Mouse (Mus musculus): ENCODE results near the gene Wsb1. TPM values are rescaled to one million over a fixed set of nuclear protein-coding genes. Genes with fewer than 3 reads are reported as not detected.
"Not testable (repeated sequence)": the region's sequence is repeated elsewhere in the genome, so short reads cannot be mapped to it uniquely, and the experiment has no call there.

The Wsb1 gene
- total RNA-seq (2021) = 10 to 100 TPM; 54.0 to 84.7 TPM

DNA sequence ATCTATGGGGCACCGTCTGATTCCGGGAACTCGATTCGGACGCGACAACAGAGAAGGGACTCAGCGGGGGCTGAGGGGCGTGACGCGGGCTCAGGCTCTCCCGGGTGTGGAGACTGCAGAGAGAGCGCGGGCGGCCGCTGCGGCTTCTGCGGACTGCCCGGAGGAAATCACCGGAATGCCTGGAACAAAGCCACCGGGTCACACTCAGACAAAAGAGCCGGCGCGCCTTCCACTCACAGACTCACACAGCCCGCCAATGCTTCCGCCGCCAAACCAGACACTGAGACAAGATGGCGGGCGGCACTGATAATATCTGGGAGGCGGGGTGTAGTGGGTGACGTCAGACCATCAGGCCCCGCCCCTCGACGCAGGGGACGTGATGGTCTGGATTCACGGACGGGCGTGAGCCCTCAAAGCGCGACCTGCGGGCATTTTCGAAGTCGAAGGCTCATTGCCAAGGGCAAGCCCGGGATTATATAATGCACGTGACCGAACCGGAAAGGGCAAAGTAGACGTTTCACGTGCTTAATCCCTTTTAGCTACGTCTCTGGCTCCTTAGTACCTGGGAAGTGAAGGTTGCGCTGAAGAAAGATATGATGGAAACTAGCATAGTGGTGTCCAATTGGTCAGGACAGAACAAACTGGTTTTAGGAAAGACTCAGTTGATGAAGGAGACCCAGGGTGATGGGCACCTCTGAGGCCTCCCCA lies at the start of gene Wsb1:
Gene Wsb1, minus strand, starts transcription at position 281 of the 708 bp plus-strand sequence.
- DNase-seq (ENCODE audit: low spot score in 2 of 2) = peak; percentile 91 to 93
- intact Hi-C loops (cut with DNase I) = loop anchor here (5.0 kb wide), 2 partner anchors 38 to 83 kb away; partner anchors contain the start of gene Nf1

DNA sequence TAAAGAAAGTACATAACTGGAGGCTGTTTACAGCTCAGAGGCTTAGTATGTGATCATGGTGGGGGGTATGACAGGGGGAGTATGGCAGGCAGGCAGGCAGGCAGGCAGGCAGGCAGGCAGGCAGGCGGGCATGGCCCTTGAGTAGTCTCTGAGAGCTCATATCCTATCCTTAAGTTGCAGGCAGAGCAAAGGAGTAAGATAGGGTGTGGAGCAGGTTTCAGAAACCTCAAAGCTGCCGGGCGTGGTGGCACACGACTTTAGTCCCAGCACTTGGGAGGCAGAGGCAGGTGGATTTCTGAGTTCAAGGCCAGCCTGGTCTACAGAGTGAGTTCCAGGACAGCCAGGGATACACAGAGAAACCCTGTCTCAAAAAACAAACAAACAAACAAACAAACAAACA lies 49.8 kb upstream of the Wsb1 start:
- intact Hi-C loops (cut with DNase I) = not testable (repeated sequence)

DNA sequence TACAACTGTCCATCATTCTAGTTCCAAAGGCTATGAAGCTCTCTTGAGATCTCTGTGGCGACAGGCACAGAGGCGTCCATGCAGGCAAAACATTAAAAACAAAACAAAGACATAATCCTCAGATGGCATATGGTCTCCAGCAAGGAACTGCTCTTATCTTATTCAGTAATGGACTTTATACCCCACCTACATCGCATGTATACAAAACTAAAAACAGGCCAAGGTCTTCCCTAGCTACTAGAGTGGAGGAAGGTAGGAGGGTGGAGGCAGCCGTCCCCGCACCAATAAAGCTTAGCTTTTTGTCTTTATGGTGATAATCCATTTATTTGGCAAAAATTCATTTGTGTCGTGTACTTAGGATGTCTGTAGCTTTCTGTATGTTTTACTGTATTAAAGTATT lies 48.6 kb upstream of the Wsb1 start:
- intact Hi-C loops (cut with DNase I) = no loop called here

More for the DNA sequence above, 49.8 kb upstream of the Wsb1 start:
- not testable (repeated sequence) for DNase-seq (ENCODE audit: low spot score in 2 of 2)

DNA sequence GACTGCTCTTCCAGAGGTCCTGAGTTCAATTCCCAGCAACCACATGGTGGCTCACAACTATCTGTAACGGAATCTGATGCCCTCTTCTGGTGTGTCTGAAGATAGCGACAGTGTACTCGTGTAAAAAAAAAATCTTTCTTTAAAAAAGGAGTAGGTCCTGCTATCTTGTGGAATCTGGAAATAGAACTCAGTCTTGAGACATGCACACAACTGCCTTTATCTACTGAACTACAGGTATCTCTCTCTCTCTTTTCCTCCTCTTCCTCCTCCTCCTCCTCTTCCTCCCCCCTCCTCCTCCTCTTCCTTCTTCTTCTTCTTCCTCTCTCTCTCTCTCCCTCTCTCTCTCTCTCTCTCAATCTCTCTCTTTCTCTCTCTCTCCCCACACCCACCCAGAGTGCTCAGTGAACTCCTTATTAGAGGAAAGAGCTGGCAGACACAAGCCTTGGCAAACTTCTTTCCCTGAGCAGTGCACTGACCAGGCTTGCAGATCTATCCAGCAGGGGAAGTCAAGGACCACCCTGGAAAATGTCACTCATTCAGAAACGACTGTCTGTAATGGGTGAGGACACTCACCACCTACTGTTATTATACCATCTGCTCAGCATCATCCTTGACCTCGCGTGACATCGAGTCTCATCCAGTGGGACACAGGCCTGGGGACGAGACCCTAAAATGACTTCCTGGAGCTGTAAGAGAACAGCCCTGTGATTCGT lies 45.4 kb upstream of the Wsb1 start:
- intact Hi-C loops (cut with DNase I) = loop anchor here (5.0 to 10.0 kb wide), 2 partner anchors 97 to 335 kb away; no protein-coding TSS in a partner anchor
- DNase-seq (ENCODE audit: low spot score in 2 of 2) = no peak

More for the DNA sequence above, 48.6 kb upstream of the Wsb1 start:
- DNase-seq (ENCODE audit: low spot score in 2 of 2) = no peak

DNA sequence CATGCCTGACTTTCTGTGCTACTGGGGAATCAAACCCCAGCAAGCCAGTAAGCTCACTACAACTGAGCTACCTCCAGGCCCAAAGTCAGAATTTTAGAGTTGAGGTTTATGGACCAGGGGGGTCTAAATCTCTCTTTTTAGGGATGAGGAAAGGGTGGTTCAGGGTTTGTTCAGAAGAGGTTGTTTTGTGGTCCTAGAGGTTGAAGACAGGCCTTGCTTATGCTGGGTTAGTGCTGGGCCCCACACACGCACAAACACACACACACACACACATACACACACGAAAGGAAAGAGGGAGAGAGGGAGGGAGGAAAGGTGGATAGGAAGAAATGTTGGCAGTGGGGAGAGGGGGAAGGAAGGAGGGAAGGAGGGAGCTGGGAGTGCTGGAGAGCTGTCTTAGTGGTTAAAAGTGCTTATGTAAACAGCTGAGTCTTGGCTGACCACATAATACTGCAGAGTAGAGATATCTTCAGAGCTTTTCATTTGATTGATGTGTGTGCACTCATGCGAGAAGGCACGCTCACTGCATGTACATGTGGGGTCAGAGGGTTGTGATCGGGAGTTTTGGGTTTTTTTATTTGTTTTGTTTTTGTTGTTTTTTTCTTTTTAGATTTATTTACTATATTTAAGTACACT lies 42.5 kb upstream of the Wsb1 start, which contains the start of gene Gm9964:
Gene Gm9964, minus strand, starts transcription at position 51 of the 636 bp plus-strand sequence.
- intact Hi-C loops (cut with DNase I) = loop anchor here (2.0 to 10.0 kb wide), 3 partner anchors 72 to 332 kb away; no protein-coding TSS in a partner anchor
- DNase-seq (ENCODE audit: low spot score in 2 of 2) = no peak

DNA sequence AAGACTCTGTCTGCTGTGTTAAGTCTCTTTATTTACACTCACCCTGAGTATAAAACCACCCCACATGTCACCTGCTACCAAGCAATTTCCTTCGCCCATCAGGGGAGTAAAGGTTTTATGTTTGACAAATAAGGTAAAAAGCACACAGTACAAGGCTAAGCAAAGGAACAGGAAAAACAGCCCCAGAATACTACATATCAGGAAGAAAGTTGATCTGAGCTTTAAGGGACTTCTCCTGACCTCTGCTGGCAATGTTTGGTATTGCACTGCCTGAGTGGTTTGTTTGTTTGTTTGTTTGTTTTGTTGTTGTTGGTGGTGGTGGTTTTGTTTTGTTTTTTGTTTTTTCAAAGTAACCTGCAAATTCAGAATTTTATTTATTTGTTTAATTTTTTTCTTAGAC lies 41.7 kb upstream of the Wsb1 start:
- intact Hi-C loops (cut with DNase I) = loop anchor here (2.0 to 10.0 kb wide), 3 partner anchors 71 to 331 kb away; no protein-coding TSS in a partner anchor
- DNase-seq (ENCODE audit: low spot score in 2 of 2) = peak in 1 of 2 experiments; percentile 15

DNA sequence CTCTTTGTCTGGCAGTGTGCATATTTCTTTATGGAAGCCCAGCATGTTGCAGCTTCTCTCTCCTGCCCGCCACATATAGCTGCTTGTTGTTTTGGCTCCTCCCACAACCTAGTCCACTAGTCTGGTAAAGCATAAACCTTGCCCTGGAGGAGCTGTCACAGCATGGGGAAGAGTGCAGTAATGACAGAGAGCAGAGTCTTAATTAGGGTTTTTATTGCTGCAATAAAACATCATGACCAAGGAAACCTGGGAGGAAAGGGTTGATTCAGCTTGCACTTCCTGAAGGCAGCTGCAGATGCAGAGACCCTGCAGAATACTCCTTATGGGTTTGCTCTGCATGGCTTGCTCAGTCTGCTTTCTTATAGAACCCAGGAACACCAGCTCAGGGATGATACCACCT lies 39.5 kb upstream of the Wsb1 start:
- intact Hi-C loops (cut with DNase I) = loop anchor here (5.0 to 10.0 kb wide), 3 partner anchors 42 to 329 kb away; partner anchors contain the start of gene Wsb1
- no peak for DNase-seq (ENCODE audit: low spot score in 2 of 2)

DNA sequence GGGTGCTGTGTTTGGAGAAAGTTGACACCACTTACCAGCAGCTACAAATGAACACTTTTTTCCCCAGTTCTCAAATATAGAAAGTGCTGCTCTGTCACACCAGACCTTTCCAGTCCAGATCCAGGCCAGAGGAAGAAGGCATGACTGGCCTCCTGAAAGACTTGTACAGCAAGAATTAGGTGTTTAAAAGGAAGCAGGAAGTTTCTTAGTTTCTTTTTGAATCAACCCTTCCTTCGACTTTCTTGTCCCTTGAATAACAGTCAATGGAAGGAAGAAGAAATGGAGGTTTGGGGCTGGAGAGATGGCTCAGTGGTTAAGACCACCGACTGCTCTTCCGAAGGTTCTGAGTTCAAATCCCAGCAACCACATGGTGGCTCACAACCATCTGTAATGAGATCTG lies 38.6 kb upstream of the Wsb1 start:
- intact Hi-C loops (cut with DNase I) = loop anchor here (5.0 to 10.0 kb wide), 3 partner anchors 41 to 328 kb away; partner anchors contain the start of gene Wsb1

DNA sequence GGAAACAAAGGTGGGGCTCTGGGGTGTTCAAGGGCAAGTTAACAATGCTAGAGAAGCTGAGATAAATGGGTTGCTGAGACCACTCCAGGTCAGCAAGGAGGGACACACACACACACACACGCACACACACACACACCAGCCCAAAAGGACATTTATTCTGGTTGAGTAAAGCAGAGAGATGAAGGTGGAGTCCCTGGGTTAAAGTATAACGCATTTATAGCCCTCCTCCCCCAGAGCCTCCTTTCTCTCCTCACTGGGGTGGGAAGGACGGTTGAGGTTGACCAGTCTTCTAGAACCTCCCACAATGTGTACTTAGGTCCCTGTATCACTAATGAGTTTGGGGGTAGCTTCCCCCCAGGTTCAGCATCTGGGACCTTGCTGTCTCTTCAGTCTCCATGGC lies 37.7 kb upstream of the Wsb1 start:
- DNase-seq (ENCODE audit: low spot score in 2 of 2) = no peak
- intact Hi-C loops (cut with DNase I) = loop anchor here (5.0 to 10.0 kb wide), 3 partner anchors 40 to 327 kb away; partner anchors contain the start of gene Wsb1

More for the DNA sequence above, 38.6 kb upstream of the Wsb1 start:
- DNase-seq (ENCODE audit: low spot score in 2 of 2) = no peak

DNA sequence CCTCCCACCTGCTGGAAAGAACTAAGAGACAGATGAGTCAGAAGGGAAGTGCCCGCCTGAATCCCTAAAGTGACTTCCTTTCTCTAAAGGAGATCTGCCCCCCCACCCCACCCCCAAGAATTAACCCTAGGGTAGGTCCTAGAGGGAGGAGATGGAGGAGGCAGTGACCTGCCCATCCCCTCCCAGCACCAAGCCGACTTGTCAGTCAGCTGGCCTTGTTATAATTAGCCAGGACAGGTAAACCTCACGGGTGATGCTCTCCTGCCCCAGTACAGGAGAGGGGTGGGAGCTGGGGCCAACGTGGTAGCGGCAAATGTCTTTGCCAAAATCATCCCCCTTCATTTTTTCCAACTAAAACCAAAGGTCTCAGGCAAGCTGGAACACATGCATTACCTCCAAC lies 37.2 kb upstream of the Wsb1 start:
- no peak for DNase-seq (ENCODE audit: low spot score in 2 of 2)
- intact Hi-C loops (cut with DNase I) = loop anchor here (5.0 to 10.0 kb wide), 3 partner anchors 39 to 327 kb away; partner anchors contain the start of gene Wsb1

DNA sequence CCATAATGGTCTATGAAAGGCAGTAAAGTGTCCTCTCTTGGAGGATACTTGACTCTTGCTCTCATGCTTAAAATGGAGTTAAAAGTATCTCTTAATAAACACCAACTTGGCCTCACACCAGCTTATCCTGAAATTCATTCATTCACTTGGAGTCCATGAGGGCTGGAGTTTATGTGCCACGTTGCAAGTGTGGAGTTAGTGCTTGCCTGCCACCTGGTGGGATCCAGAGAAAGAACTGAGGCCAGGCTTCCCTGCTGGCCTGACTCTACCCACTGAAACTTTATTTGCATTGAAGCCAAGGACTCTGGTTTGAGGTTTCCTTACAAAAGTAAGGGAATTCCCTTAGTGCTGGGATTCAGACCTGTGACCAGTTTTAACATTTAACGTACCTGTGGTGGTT lies 36.0 kb upstream of the Wsb1 start:
- no peak for DNase-seq (ENCODE audit: low spot score in 2 of 2)
- intact Hi-C loops (cut with DNase I) = loop anchor here (5.0 to 10.0 kb wide), 3 partner anchors 38 to 326 kb away; partner anchors contain the start of gene Wsb1

DNA sequence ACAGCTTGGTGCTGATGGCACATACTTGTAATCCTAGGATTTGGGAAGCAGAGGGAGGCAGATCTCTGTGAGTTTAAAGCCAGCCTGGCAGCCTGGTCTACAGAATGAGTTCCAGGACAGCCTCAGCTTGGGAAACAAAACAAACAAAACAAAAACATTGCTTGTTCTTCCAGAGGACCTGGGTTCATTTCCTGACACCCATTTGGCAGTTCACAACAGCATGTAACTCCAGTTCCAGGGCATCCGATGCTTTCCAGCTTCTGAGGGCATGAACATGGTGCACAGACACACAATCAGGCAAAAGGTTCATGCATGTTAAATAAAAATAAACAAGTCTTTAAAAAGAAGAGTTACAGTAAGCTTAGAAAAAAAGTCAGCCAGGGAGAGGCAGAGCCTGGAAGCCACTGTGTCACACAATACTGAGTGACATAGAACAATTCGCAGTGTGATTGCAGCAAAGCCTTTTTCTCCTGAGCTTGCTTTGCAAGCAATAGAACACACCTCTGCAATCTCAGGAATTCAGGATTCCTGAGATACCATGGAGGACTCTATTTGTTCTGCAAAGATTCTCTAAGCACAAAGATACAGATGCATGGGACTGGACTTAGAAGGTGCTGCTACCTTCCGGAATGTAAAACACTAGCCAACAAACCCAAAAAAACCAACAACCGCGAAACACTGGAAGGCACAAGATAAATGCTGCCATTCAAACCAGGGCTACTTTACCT lies 34.6 kb upstream of the Wsb1 start:
- intact Hi-C loops (cut with DNase I) = no loop called here
- no peak for DNase-seq (ENCODE audit: low spot score in 2 of 2)

DNA sequence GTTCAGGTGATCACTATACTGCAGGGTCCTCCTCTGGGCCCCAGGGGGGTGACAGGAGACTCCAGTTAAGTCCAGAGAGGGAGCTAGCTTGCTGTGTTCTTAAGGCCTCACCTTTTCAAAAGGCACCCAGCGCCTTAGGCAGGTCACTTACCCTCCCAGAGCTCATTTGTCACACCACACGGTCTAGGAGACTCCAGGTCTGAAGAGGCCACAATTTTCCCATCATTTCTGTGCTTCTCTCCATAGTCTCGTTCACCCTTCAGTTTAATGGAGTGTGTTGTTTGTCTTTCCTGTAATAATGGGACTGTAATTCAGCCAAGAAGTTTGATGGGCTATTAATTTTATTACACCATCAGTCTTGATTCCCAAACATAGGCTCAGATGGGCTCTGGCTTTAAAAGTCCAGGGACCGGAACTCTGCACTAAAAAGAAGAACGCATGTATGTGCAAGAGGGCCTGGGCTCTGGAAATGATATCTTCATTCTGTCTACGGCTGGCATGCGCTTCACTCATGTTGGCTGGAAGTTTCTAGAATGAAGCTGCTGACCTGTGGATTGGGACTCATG lies 33.9 kb upstream of the Wsb1 start:
- DNase-seq (ENCODE audit: low spot score in 2 of 2) = no peak
- intact Hi-C loops (cut with DNase I) = no loop called here

DNA sequence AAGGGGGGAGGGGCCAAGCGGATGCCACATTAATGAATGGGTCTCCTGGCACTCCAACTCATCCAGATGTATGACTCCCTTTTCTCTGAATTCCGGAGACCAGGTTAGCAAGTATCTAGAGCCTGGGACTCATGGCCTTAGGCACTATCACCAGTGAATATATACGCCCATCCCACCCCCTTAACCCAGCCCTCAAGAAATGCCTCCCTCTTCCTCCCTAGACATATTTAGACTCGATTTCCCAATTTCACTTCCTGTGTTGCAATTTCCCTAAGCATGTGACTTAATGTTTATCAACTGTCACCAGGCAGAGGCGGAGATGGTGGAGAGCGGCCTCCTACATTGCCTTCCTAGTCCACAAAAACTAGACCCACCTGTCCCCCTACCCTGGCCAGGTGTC lies 33.0 kb upstream of the Wsb1 start:
- DNase-seq (ENCODE audit: low spot score in 2 of 2) = no peak
- intact Hi-C loops (cut with DNase I) = no loop called here

DNA sequence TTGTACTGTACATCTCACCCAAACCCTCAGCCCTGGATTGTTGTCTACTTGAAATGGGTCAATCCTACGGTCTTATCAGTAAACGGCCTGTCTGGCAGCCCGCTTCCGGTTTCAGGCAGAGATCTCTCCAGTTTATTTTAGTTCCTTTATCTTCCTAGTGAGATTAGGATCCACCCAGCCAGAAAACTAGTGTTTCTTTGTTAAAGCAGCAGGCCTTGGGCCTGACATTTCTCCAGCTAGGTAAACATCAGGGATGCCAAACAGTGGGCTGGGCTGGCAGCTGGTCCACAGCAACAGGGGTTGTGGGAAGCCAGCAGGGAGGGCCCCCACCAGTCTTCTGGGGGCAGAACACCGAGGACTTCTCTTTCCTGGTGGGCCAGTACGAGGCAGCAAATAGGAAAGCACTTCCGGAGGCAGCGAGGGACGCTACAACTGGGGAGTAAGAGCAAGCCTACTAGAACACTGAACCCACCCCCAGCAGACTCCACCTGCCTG lies 31.9 kb upstream of the Wsb1 start:
- DNase-seq (ENCODE audit: low spot score in 2 of 2) = no peak
- intact Hi-C loops (cut with DNase I) = no loop called here

DNA sequence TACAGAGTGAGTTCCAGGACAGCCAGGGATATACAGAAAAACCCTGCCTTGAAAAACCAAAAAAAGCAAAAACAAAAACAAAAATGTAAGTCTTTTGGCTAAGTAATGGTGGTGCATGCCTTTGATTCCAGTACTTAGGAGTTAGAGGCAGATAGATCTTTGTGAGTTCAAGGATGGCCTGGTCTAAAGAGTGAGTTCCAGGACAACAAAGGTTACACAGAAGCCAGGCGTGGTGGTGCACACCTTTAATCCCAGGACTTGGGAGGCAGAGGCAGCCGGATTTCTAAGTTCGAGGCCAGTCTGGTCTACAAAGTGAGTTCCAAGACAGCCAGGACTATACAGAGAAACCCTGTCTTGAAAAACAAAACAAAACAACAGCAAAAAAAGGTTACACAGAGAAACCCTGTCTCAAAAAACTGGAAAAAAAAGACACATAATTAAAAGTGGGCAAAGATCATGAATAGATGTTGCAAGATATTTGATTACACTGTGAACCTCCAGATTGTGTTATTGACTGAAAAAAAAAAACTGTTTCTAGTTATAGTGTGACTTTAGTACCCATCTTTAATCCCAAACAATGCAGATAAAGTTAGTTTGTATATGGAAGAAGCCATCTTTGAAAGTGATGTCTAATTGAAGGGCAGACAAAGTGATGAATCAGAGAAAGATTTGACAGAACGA lies 29.0 kb upstream of the Wsb1 start:
- DNase-seq (ENCODE audit: low spot score in 2 of 2) = no peak
- intact Hi-C loops (cut with DNase I) = no loop called here

DNA sequence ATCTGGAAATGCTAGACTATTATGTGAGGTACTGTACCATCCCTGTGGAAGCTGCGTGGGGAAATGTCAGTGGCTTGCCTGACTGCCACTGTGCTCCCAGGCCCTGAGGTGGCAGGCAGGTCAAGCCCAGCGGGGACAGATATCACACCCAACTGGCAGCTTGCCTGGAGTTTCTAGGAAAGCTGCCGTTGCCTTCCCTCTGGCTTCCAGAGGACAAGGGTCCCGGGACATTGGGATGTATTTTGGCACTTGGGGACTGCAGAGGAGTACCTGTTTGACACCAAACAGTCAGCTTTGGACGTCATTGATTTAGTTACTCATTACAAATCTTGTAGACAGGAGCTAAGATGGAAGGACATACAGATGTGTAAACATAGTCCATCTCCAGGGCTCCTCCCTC lies 26.9 kb upstream of the Wsb1 start:
- no peak for DNase-seq (ENCODE audit: low spot score in 2 of 2)
- intact Hi-C loops (cut with DNase I) = no loop called here

DNA sequence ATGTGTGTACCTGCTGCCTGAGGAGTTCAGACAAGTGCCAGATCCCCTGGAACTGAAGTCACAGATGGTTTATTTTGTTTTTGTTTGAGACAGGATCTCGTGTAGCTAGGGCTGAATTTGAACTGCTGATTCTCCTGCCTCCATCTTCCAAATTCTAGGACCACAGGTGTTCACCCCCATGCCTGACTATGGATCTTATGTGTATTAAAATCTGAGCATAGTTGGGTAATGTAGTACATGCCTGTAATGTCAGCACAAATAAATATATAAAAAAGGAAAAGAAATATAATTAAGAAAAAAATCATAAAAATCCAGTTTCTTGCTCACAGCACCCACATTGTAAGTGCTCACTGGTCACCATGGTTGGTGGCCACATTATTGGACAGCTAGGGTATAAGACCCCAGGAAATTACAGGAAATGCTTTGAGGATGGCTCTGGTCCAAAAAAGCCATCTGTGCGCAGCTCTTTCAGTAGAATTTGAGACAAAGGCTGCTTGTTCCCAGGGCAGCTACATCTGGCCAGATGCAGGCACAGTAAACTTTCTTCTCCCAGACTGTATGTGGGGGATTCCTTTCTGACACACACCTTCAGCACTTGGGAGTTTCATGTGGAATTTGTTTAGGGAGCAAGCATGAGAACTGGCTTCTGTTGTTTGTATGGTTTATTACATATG lies 25.4 kb upstream of the Wsb1 start:
- intact Hi-C loops (cut with DNase I) = no loop called here
- no peak for DNase-seq (ENCODE audit: low spot score in 2 of 2)
